Mouse (Mus musculus) gastrocnemius, postnatal 4 days (tissue): ENCODE data around the gene Chst13. TPM values are rescaled to one million over a fixed set of nuclear protein-coding genes. Genes with fewer than 3 reads are reported as not detected.

ENCODE experiments used
- DNase-seq, 2 experiments: peaks; one replicate each; pipeline ENCODE4 v3.0.0; 2021 to 2022; ENCODE audit warnings: low spot score in 2 of 2, mixed read lengths in 2 of 2
- total RNA-seq, 2 experiments: library from RNA; stranded (reverse); gene quantifications; 2 replicates each; pipeline ENCODE4 v1.2.3; 2021

The Chst13 gene
- total RNA-seq, 2 experiments from 2014 or later, result not detected

DNA sequence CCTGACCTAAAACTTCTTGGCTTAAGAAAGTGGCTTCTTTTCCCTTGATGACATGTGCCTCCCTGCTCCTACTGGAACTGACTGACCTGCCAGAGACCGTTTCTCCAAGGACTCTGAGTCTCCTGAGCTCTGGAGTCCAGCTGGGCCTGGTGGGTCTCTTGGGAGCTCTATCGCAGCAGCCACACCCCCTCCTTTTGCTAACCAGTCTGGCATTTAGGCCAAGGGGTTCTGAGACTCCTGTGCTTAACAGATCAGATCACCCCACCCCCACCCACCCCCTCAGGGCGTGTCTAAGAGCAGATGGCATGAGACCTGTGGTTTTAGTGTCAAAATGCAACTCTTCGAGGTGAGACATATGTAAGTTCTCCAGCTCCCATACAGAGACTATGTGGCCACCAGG lies 3.2 kb downstream of the Chst13 start:
- no peak for DNase-seq

DNA sequence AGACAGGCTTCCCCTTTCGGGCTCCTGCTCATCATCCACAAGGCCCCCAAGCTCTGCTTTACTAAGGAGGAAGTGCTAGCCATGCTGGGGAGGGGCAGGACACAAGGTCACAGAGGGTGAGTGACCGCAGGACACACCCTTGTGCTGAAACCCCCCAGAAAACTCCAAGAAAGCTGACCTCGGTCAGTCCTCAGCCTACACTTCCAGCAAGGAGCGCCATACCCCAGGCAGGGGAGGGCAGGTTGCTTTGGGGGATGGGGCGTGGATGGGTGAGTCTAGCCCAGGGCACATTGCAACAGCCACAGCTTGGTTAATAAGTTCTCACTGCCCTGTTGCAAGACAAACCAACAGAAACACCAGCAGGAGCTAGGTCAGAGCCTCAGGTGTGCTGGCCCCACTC lies 4.6 kb downstream of the Chst13 start:
- no peak for DNase-seq

DNA sequence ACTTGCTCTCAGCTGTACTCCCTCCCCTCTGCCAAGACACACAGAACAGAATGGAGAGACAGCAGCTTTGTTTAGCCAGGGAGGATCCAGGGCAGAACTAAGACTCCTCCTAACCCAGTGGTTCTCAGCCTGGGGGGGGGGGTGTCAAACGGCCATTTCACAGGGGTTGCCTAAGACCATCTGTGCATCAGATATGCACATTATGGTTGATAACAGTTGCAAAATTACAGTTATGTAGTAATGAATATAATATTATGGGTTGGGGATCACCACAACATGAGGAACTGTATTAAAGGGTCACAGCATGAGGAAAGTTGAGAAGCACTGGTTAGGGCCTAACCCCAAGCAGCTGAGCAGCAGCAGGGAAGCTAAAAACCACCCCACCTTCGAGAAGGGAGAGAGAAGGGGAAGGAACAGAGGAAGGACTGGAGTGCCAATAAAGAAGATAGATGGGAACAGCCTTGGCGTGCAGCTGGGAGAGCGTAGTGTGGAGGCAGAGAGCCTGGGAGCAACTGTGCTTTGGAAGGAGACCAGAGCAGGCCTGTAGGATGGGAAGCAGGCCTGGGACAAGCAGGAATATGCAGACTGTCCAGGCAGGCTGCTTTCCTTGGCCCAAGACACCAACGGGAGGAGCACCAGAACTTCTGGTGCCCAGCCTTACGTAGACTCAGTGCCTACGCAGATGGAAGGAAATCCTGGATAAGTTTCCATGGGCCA lies 5.4 kb downstream of the Chst13 start:
- peak in 1 of 2 experiments; percentile 31 for DNase-seq

DNA sequence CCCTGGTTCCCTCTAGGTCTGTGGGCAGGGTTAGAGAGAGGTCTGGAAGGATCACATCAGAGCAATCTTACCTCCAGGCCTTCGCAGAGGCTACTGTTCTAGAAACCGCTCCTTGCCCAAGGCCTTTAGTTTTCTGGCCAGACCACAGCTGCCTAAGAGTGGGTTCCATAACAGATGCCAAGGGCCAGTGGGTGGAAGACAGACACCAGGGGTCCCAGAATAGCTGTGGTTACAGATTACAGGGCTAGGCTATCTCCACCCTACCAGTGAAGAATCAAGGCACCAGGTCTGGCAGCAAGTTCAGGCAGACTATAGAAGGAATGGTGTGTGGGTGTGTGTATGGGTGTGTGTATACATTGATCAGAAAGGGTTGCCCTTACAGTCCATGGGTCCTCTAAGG lies 6.0 kb downstream of the Chst13 start:
- DNase-seq, result no peak

DNA sequence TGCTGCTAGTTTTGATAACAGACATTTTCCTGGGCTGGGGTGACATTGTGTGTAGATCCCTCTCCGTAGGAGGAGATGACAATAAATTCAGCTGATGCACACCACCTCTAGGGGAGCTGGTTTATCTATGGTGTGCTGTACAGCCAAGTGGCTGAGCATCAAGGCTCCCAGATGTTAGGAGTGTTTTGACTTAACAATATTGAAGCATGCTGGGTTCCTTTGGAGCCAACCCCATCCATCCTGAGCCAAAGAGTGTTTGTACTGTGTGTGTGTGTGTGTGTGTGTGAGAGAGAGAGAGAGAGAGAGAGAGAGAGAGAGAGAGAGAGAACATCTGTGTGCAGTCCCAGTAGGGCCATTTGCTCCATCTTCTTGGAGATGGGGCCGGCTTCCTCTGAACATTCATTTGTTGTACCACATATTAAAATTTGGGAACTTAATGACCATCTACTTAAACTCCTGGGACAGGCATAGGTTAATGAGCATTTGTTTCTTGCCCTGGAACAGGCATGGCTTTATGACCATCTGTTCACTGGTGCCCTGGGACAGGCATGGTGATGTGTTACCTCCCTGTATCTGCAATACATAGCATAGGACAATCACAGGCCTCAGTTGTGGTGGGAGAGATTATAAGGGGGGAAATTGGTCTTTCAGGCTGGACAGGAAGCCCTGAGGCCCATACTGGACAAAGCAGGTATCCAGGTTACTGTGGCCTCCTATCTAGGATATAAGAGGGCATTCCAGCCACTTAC lies 7.3 kb downstream of the Chst13 start:
- DNase-seq, result no peak

DNA sequence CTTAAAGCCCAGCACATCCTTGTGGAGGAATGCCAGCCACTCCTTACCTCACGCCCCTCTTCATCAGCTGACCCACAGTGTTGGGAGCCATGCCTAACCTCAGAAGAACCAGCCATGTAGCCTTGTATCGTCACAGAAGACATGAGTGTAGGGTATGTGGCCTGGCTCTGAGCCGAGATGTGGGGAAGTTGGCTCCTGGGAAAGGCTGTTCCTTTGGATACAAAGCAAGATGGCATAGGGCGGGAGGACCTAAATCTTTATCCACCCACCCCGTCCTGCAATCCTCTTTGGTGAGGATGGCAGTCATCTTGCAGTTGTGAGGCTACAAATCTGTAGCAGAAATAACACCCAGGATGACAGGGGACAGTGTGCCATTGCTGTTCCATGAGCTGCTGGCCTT lies 9.0 kb downstream of the Chst13 start:
- DNase-seq, result no peak

DNA sequence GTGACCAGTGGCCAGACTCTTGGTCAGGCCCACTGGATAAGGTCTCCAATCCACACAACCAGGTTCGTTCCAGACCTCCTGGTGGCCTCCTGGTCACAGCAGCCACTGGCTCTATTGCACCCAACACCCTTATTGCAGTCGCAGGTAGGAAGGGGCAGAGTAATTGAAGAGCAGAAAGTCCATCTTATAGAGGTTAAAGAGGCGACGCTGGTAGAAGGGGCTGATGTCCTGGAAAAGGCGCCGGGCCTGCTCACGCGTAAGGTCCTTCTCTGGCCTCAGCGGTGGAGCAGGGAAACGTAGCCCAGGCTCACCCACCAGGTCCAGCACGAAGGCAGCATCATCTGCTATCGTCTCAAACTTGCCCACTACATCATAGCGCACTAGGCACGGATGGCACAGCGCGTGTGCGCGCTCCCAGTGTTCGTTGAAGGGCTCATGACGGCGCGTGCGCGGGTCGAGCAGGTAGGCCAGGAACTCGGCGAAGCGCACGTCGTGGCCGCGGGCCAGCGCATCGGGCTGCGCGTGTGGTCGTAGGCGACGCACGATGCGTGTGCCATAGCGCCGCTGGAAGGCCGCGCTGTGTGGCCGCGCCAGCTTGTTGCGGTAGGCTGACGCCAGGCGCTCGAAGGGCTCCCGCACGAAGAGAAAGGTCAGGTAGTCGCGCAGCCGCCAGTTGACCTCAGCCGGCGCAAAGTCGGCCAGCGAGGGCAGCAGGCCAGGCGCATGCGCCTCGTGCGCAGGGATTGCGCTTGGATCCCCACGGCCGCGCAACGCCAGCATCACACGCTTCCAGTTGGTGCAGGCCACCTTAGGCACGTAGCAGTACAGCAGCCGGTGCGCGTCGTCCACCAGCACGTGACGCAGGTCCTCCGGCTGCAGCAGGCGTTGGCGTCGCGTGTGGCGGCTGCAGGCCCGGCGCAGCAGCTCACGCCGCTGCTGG lies 15.9 kb downstream of the Chst13 start:
- no peak for DNase-seq

DNA sequence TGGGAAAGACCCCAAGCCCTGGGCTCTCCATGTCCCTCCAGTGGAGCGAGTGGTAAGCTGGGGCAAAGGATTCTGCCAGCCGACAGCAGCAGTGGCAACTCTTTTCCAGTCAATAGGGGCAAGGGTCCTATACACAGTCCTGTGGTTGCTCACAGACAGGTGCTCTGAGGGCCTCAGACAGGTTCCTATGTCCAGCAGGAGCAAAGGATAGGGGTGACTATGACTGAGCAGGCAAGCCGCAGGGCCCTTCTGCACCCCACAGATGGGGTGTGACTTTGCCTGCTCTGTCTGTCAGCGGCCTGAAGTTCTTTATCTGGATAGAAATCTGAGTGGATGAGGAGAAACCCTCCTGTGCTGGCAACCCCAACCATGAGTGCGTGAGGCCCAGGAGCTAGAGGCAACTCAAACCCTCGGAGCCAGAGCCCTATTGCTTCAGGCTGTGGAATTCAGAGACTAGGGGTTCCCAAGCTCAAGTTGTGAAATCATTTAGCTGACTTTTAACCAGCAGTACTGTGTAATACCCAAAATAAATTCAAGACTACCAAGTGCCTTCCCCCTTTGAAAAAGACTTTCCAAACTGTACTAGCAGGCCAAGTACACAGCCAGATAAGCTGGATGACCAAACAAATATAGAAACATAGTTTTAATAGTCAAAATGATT lies 18.5 kb downstream of the Chst13 start:
- no peak for DNase-seq

DNA sequence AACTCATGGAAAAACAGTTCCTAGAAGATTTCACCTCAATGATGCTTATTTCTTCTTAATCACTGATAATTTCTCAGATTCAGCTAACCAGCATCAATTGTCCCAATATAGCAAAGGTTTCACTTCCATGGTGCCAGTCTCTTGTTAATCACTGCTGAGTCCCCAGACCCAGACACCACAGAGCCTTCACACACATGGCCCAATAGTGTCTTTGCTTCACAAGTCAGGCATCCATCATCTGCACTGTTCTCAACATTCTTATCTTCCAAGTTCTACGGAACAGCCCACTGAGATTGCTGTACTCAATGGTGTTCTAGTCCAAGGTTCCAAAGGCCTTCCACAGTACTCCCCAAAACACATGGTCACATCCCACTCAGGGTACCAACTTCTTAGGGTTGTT lies 24.1 kb downstream of the Chst13 start, which contains the start of gene BC048671:
TSS of gene BC048671 (plus strand) at position 301 of the 400 bp plus-strand sequence.
- no peak for DNase-seq

DNA sequence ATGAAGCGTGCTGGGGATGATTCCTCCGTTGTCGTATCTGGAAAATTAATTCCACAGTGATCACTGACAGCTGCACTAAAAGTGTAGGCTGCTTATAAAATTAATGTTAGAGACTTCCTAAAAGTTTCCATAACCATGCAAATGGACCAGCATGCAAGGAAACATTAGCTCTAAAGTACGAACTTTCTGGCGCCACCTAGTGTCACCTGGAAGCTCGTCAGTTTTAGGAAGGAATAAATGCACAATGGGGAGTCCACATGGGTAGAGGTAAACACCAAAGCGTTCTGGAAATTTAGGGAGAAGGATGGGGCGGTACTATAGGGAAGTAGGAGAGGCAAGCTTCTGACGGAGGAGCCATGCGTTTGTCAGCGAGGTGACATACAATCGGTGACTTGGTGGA lies 36.7 kb downstream of the Chst13 start:
- DNase-seq, result no peak

Other genes with a start within 250 kb of the Chst13 start
- not detected for gene Vmn1r49, start 246.7 kb downstream of the Chst13 start, total RNA-seq
- gene Vmn1r50, start 223.8 kb downstream of the Chst13 start, total RNA-seq, result not detected
- gene Vmn1r51, start 202.6 kb downstream of the Chst13 start, total RNA-seq, result not detected
- not detected for gene Vmn1r52, start 150.4 kb downstream of the Chst13 start, total RNA-seq
- gene V1ra8, start 122.4 kb downstream of the Chst13 start, total RNA-seq, result not detected
- not detected for gene Vmn1r53, start 100.7 kb downstream of the Chst13 start, total RNA-seq
- not detected for gene Vmn1r54, start 78.9 kb downstream of the Chst13 start, total RNA-seq
- gene BC048671, start 24.0 kb downstream of the Chst13 start, total RNA-seq, result not detected
- gene Uroc1, start 8.1 kb upstream of the Chst13 start, total RNA-seq, result under 1 TPM; 0.07 to 0.57 TPM
- gene Zxdc, start 44.3 kb upstream of the Chst13 start, total RNA-seq, result 10 to 100 TPM; 18.8 to 21.7 TPM
- under 1 TPM; 0.26 to 0.37 TPM for gene Cfap100, start 103.6 kb upstream of the Chst13 start, total RNA-seq
- 1 to 10 TPM; 6.3 to 6.7 TPM for gene Klf15, start 137.4 kb upstream of the Chst13 start, total RNA-seq
- gene Aldh1l1, start 161.2 kb upstream of the Chst13 start, total RNA-seq, result 1 to 10 TPM; 2.2 to 2.9 TPM